Mouse (Mus musculus) neural tube, embryonic 10.5 days (tissue): ENCODE data around the gene Cdkl3.
"Not testable (repeated sequence)": the region's sequence is repeated elsewhere in the genome, so short reads cannot be mapped to it uniquely, and the experiment has no call there.

Source experiments
- DNase-seq: peaks from one replicate; pipeline ENCODE4 v3.0.0-alpha.2; 2017; ENCODE audit warnings: low spot score; ENCODE audit errors: extremely low spot score

The Cdkl3 gene

GRCm38 (mm10) chr11:52117156-52117555 lies 113.1 kb downstream of the Cdkl3 start:
- no peak for DNase-seq

- DNase-seq = not testable (repeated sequence)
These were observed 116.4 kb downstream of the Cdkl3 start for GRCm38 (mm10) chr11:52120415-52120814.

GRCm38 (mm10) chr11:52122045-52122444 lies 118.0 kb downstream of the Cdkl3 start:
- DNase-seq = no peak

GRCm38 (mm10) chr11:52124468-52124867 lies 120.4 kb downstream of the Cdkl3 start:
- DNase-seq = no peak

- DNase-seq = no peak
These were observed 123.1 kb downstream of the Cdkl3 start for GRCm38 (mm10) chr11:52127169-52127568.

- DNase-seq = no peak
These were observed 123.7 kb downstream of the Cdkl3 start for GRCm38 (mm10) chr11:52127760-52128159.

- DNase-seq = no peak
These were observed 124.5 kb downstream of the Cdkl3 start for GRCm38 (mm10) chr11:52128316-52129061.

GRCm38 (mm10) chr11:52129171-52129570 lies 125.2 kb downstream of the Cdkl3 start:
- no peak for DNase-seq

GRCm38 (mm10) chr11:52129621-52130450 lies 125.8 kb downstream of the Cdkl3 start:
- no peak for DNase-seq

GRCm38 (mm10) chr11:52130451-52131068 lies 126.5 kb downstream of the Cdkl3 start:
- no peak for DNase-seq
